Mouse (Mus musculus): ENCODE results near the gene Cd209g. TPM values are rescaled to one million over a fixed set of nuclear protein-coding genes. Genes with fewer than 3 reads are reported as not detected.

Gene Cd209g
- total RNA-seq, 2 experiments from 2014 or later = 0.31 to 0.45 TPM

Other genes starting within 250 kb of the Cd209g start
- gene Cd209b, start 207.3 kb upstream of the Cd209g start, total RNA-seq (2021) = 1 to 10 TPM in 1 of 2 experiments, under 1 TPM in 1; 0.70 to 1.2 TPM
- gene Cd209c, start 179.4 kb upstream of the Cd209g start, total RNA-seq (2021) = under 1 TPM in 1 of 2 experiments, not detected in 1; 0.31 TPM
- gene Cd209f, start 28.3 kb upstream of the Cd209g start, total RNA-seq (2021) = 1 to 10 TPM; 1.7 to 3.4 TPM
- 10 to 100 TPM; 15.5 to 20.5 TPM for gene Evi5l, start 32.5 kb downstream of the Cd209g start, total RNA-seq (2021)
- under 1 TPM; 0.16 to 0.21 TPM for gene Prr36, start 83.4 kb downstream of the Cd209g start, total RNA-seq (2021)
- under 1 TPM in 1 of 2 experiments, not detected in 1; 0.29 TPM for gene Lrrc8e, start 92.7 kb downstream of the Cd209g start, total RNA-seq (2021)
- 10 to 100 TPM; 61.4 to 65.5 TPM for gene Map2k7, start 104.6 kb downstream of the Cd209g start, total RNA-seq (2021)
- gene Gm49320, start 104.8 kb downstream of the Cd209g start, total RNA-seq (2021) = under 1 TPM; 0.14 to 0.31 TPM
- gene Tgfbr3l, start 114.1 kb downstream of the Cd209g start, total RNA-seq (2021) = 1 to 10 TPM; 2.8 to 5.1 TPM
- gene Snapc2, start 119.0 kb downstream of the Cd209g start, total RNA-seq (2021) = 10 to 100 TPM; 13.0 to 15.4 TPM
- gene Ctxn1, start 125.2 kb downstream of the Cd209g start, total RNA-seq (2021) = 1 to 10 TPM; 3.8 to 4.5 TPM
- gene Timm44, start 141.8 kb downstream of the Cd209g start, total RNA-seq (2021) = 10 to 100 TPM; 72.4 to 74.5 TPM
- gene Ccl25, start 191.1 kb downstream of the Cd209g start, total RNA-seq (2021) = 1 to 10 TPM; 8.0 to 8.3 TPM
- gene Elavl1, start 191.3 kb downstream of the Cd209g start, total RNA-seq (2021) = 10 to 100 TPM; 50.1 to 55.0 TPM